8 mouse cellular contexts compared by ENCODE assay signal in genomic region chr19:43675525-43676400, GRCm38 (mm10). TPM values are rescaled to one million over a fixed set of nuclear protein-coding genes. Genes with fewer than 3 reads are reported as not detected.
DNase-seq lines count a peak whose midpoint lies in the region; ATAC-seq and TF ChIP-seq lines count a peak whose summit lies in the region.

No protein-coding gene starts in this region.

- H3K9me3 ChIP-seq in forebrain, embryonic 11.5 days (ENCODE audit: control insufficient read depth, low read length), result no peaks in the 10 kb centered on the region
- H3K9me3 ChIP-seq in kidney, postnatal 0 days (replicated peaks; ENCODE audit: low read length), result no peaks in the 10 kb centered on the region

- DNase-seq in left cerebral cortex, adult 18-20 months (ENCODE audit: low spot score in 2 of 2), result peak; percentile 29 to 44
- no peak for DNase-seq in left cerebral cortex, postnatal 4 days
- peak; percentile 77 for DNase-seq in forebrain, embryonic 11.5 days (ENCODE audit: low spot score)
- peak; percentile 74 for DNase-seq in kidney, postnatal 0 days (ENCODE audit: low spot score)
- peak; percentile 37 for DNase-seq in lung, postnatal 25 days (ENCODE audit: low spot score)
- peak; percentile 60 to 67 for DNase-seq in spleen, postnatal 36 days (ENCODE audit: low spot score in 2 of 2)
- no peak for DNase-seq in cerebellum, postnatal 10 days

- peak overlapping the region; percentile 90 for H3K4me2 ChIP-seq in forebrain, embryonic 11.5 days (ENCODE audit: low read depth, low read length, severe bottlenecking)
- peak overlapping the region; percentile 92 for H3K4me2 ChIP-seq in kidney, postnatal 0 days (ENCODE audit: low read length)

- intact Hi-C loops in left cerebral cortex, postnatal 4 days (cut with DNase I), result no loop called here

- peaks cover 8% of the 10 kb centered on the region; the same call in 1 of the 2 replicates for H3K4me1 ChIP-seq in forebrain, embryonic 11.5 days (replicated peaks; ENCODE audit: control insufficient read depth, insufficient read depth, low read length)
- 0 out of 2 replicates have a peak, but pooled peaks cover 12% of the 10 kb centered on the region for H3K4me1 ChIP-seq in kidney, postnatal 0 days (replicated peaks; ENCODE audit: insufficient read depth, low read length)

- no peaks in the 10 kb centered on the region for H3K36me3 ChIP-seq in forebrain, embryonic 11.5 days (ENCODE audit: control insufficient read depth, insufficient read depth, low read length)
- H3K36me3 ChIP-seq in kidney, postnatal 0 days (ENCODE audit: insufficient read depth, low read length), result no peaks in the 10 kb centered on the region

- no peaks in the 10 kb centered on the region; the same call in 1 of the 2 replicates for H3K27me3 ChIP-seq in forebrain, embryonic 11.5 days (ENCODE audit: control insufficient read depth, insufficient read depth, low read length)
- no peaks in the 10 kb centered on the region for H3K27me3 ChIP-seq in kidney, postnatal 0 days (ENCODE audit: insufficient read depth, low read length)

- peak overlapping the region; percentile 97 for H3K27ac ChIP-seq in forebrain, embryonic 11.5 days (ENCODE audit: low read depth, low read length)
- H3K27ac ChIP-seq in kidney, postnatal 0 days, result peak overlapping the region; percentile 97

- ATAC-seq in activated CD4-positive, CD25-positive, alpha-beta regulatory T cell, adult 4 months, result peak; percentile 8
- ATAC-seq in forebrain, embryonic 11.5 days (replicated peaks; ENCODE audit: low FRiP score), result 0 out of 2 replicates have a peak, but pooled peaks have one; percentile 1
- no peak for ATAC-seq in kidney, postnatal 0 days (replicated peaks; ENCODE audit: low FRiP score, low read depth)

- peak overlapping the region; percentile 79 for H3K4me3 ChIP-seq in forebrain, embryonic 11.5 days (ENCODE audit: low read depth, low read length)
- peak overlapping the region; percentile 87 for H3K4me3 ChIP-seq in kidney, postnatal 0 days (replicated peaks; ENCODE audit: low read depth, low read length)

- TF ChIP-seq CTCF in kidney, postnatal 0 days (IDR thresholded peaks at IDR 0.05; ENCODE audit: low read depth), result no peak; the same call in 1 of the 2 replicates

- H3K9ac ChIP-seq in forebrain, embryonic 11.5 days (ENCODE audit: low read length), result peak overlapping the region; percentile 71
- H3K9ac ChIP-seq in kidney, postnatal 0 days (ENCODE audit: low read depth, low read length), result peak overlapping the region; percentile 65

- 2% methylated on average over 43 of the region's 43 CpGs for WGBS in forebrain, embryonic 11.5 days
- under 1% methylated on average over 43 of the region's 43 CpGs for WGBS in kidney, postnatal 0 days

RNA-seq across cellular contexts. Expression of gene Slc25a28, which starts 1.1 kb away (rescaled TPM):
- total RNA-seq in left cerebral cortex, adult 18-20 months (2021), result 10 to 100 TPM; 46.6 to 52.1 TPM
- total RNA-seq in left cerebral cortex, postnatal 4 days (2021), result 10 to 100 TPM; 48.8 to 50.7 TPM
- 10 to 100 TPM in 1 of 2 experiments, 1 to 10 TPM in 1; 8.3 to 10.8 TPM for polyA plus RNA-seq in activated CD4-positive, CD25-positive, alpha-beta regulatory T cell, adult 4 months (2017; shearing (Covaris generic))
- 12.1 and 12.6 TPM in 2 replicates for polyA plus RNA-seq in forebrain, embryonic 11.5 days (2014; fragmentation: Nextera tagmentation; extraction: Ambion mirVana)
- 13.5 and 17.1 TPM in 2 replicates for polyA plus RNA-seq in kidney, postnatal 0 days (2015; fragmentation: Nextera tagmentation; extraction: Ambion mirVana)

RNA-seq across cellular contexts. Expression of gene Entpd7, which starts 13.7 kb away (rescaled TPM):
- 10 to 100 TPM; 17.9 to 18.2 TPM for total RNA-seq in left cerebral cortex, adult 18-20 months (2021)
- total RNA-seq in left cerebral cortex, postnatal 4 days (2021), result 10 to 100 TPM; 26.2 to 26.3 TPM
- 1 to 10 TPM; 8.0 TPM for polyA plus RNA-seq in activated CD4-positive, CD25-positive, alpha-beta regulatory T cell, adult 4 months (2017; shearing (Covaris generic))
- 10.7 and 11.8 TPM in 2 replicates for polyA plus RNA-seq in forebrain, embryonic 11.5 days (2014; fragmentation: Nextera tagmentation; extraction: Ambion mirVana)
- 11.3 and 12.0 TPM in 2 replicates for polyA plus RNA-seq in kidney, postnatal 0 days (2015; fragmentation: Nextera tagmentation; extraction: Ambion mirVana)

Comparison
In these comparisons a context has a peak if more than half of its experiments do, and no peak if none do; other contexts are left out.
1. DNase-seq: peak in left cerebral cortex, adult 18-20 months (2 of 2), forebrain, embryonic 11.5 days (single experiment), kidney, postnatal 0 days (single experiment), lung, postnatal 25 days (single experiment) and spleen, postnatal 36 days (2 of 2); none in left cerebral cortex, postnatal 4 days (single experiment) and cerebellum, postnatal 10 days (0 of 2).